Mouse (Mus musculus) limb, embryonic 11.5 days (tissue): Measurements from ENCODE around the gene Ghr. TPM values are rescaled to one million over a fixed set of nuclear protein-coding genes. Genes with fewer than 3 reads are reported as not detected.

Source experiments
- ATAC-seq: fragments of 200-750 bp; cut with Nextera tagmentation; 2 replicates; pipeline ENCODE4 v1.8.0; 2017; ENCODE audit warnings: low read depth; ENCODE audit not compliant: insufficient number of reproducible peaks, low FRiP score, low TSS enrichment
- DNase-seq: peaks from one replicate; pipeline ENCODE4 v3.0.0-alpha.2; 2015; ENCODE audit warnings: low spot score
- H3K27ac ChIP-seq: fragments of 300-500 bp; sonication (generic); replicated peaks from 2 replicates; pipeline ENCODE4 v1.5.1; 2014; ENCODE audit warnings: low read depth, mild to moderate bottlenecking, low read length
- H3K27me3 ChIP-seq: fragments of 300-500 bp; sonication (generic); 2 replicates; pipeline ENCODE4 v1.6.1; 2014; ENCODE audit warnings: mild to moderate bottlenecking, low read length, mixed read lengths; ENCODE audit not compliant: control insufficient read depth, insufficient read depth
- H3K36me3 ChIP-seq: fragments of 300-500 bp; sonication (generic); 2 replicates; pipeline ENCODE4 v1.6.1; 2014; ENCODE audit warnings: mild to moderate bottlenecking, low read length, moderate library complexity, mixed read lengths; ENCODE audit not compliant: control insufficient read depth, insufficient read depth
- H3K4me1 ChIP-seq: fragments of 300-500 bp; sonication (generic); 2 replicates; pipeline ENCODE4 v1.6.1; 2014; ENCODE audit warnings: low read length, mixed read lengths; ENCODE audit not compliant: control insufficient read depth, insufficient read depth
- H3K4me2 ChIP-seq: fragments of 300-500 bp; sonication (generic); 2 replicates; pipeline ENCODE4 v1.6.1; 2014; ENCODE audit warnings: low read depth, mild to moderate bottlenecking, moderate library complexity; ENCODE audit not compliant: severe bottlenecking
- H3K4me3 ChIP-seq: fragments of 300-500 bp; sonication (generic); 2 replicates; pipeline ENCODE4 v1.5.1; 2014; ENCODE audit warnings: low read depth, low read length
- H3K9ac ChIP-seq: fragments of 300-500 bp; sonication (generic); 2 replicates; pipeline ENCODE4 v1.6.1; 2014; ENCODE audit warnings: mild to moderate bottlenecking, low read length
- H3K9me3 ChIP-seq: fragments of 300-500 bp; sonication (generic); 2 replicates; pipeline ENCODE4 v1.6.1; 2016; ENCODE audit warnings: low read length; ENCODE audit not compliant: control insufficient read depth
- WGBS: fragments of 180-500 bp; shearing (Covaris S2); extraction: QIAGEN DNeasy Blood & Tissue Kit; methylation state at CpG from one replicate; pipeline ENCODE4 v1.1.7; 2014; 5-methylcytosine and 5-hydroxymethylcytosine counted together
- polyA plus RNA-seq: library from polyadenylated mRNA; unstranded; fragments of >200 nt; fragmentation: Nextera tagmentation; extraction: Ambion mirVana; gene quantifications from 2 replicates; pipeline ENCODE4 v1.2.1, GENCODE M21; 2014

The Ghr gene
- 26.3 and 29.8 TPM in 2 replicates for polyA plus RNA-seq

- Histone ChIP-seq H3K4me1 (no peaks in the 10 kb centered on the region), H3K36me3 (no peaks in the 10 kb centered on the region), H3K27ac (peak within 1 kb of the TSS; percentile 81), H3K27me3 (no peaks in the 10 kb centered on the region), H3K9me3 (no peaks in the 10 kb centered on the region), H3K9ac (peak within 1 kb of the TSS; percentile 66), H3K4me3 (peak within 1 kb of the TSS; percentile 49), H3K4me2 (peak within 1 kb of the TSS; percentile 62)
- peak; percentile 87 for DNase-seq
- WGBS = 1% methylated on average over 51 of the region's 52 CpGs
- peak; percentile 90 for ATAC-seq
Observed at GRCm38 (mm10) chr15:3582807-3583636, at the start of gene Ghr. Ghr (minus strand) TSS chr15:3583492.

DNA sequence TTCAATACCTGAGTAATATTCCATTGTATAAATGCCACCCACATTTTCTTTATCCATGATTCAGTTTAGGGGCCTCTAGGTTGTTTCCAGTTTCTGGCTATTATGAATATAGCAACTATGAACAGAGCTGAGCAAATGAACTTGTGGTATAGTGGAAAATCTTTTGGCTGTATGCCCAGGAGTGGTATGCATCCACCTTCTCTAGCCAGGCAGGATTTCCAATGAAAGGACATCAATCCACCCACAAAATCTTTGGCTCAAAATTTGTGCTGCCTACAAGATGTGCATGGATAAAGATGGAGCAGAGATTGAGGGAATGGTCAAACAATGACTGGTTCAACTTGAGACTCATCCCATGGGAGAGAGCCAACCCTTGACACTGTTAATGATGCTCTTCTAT is 39.5 kb upstream of the Ghr start:
- no peak overlapping the region for H3K9ac ChIP-seq
- no peaks in the 10 kb centered on the region for H3K9me3 ChIP-seq
- no peaks in the 10 kb centered on the region for H3K4me1 ChIP-seq
- no peaks in the 10 kb centered on the region for H3K27me3 ChIP-seq
- no peak overlapping the region for H3K4me2 ChIP-seq
- DNase-seq (no peak), ATAC-seq (no peak)
- H3K36me3 ChIP-seq = no peaks in the 10 kb centered on the region
- no peak overlapping the region for H3K27ac ChIP-seq
- no peak overlapping the region for H3K4me3 ChIP-seq

DNA sequence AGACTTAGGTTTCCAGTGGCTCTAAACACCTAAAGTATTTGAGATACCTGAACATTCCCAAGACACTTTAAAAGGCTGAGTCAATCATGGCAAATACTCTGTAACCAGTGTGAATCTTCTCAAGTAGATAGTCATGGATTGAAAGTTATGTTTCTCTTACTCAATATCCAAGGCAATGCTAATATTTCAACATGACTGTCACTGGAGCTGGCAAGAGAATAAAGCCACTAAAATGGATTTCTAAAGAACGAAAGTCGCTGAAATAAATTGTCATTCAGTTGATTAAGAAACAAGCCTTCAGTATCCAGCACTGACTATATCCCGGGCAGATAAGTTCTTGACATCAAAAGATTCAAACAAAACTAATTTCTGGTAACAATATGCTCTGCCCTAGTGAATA is 37.1 kb upstream of the Ghr start:
- no peak overlapping the region for H3K4me2 ChIP-seq
- no peak overlapping the region for H3K4me3 ChIP-seq
- no peaks in the 10 kb centered on the region for H3K27me3 ChIP-seq
- no peak overlapping the region for H3K9ac ChIP-seq
- DNase-seq (no peak), ATAC-seq (no peak)
- H3K9me3 ChIP-seq = no peaks in the 10 kb centered on the region
- H3K27ac ChIP-seq = no peak overlapping the region
- H3K4me1 ChIP-seq = no peaks in the 10 kb centered on the region
- no peaks in the 10 kb centered on the region for H3K36me3 ChIP-seq
- 93% methylated on average over 3 of the region's 3 CpGs for WGBS

- H3K4me3 ChIP-seq = no peak overlapping the region
- H3K9ac ChIP-seq = no peak overlapping the region
- H3K27me3 ChIP-seq = no peaks in the 10 kb centered on the region
- DNase-seq = no peak
- H3K36me3 ChIP-seq = no peaks in the 10 kb centered on the region
- H3K4me2 ChIP-seq = no peak overlapping the region
- H3K4me1 ChIP-seq = no peaks in the 10 kb centered on the region
- 93% methylated on average over 3 of the region's 3 CpGs for WGBS
- no peak for ATAC-seq
- no peaks in the 10 kb centered on the region for H3K9me3 ChIP-seq
- H3K27ac ChIP-seq = no peak overlapping the region
Observed at GRCm38 (mm10) chr15:3618311-3618710, 35.0 kb upstream of the Ghr start.

DNA sequence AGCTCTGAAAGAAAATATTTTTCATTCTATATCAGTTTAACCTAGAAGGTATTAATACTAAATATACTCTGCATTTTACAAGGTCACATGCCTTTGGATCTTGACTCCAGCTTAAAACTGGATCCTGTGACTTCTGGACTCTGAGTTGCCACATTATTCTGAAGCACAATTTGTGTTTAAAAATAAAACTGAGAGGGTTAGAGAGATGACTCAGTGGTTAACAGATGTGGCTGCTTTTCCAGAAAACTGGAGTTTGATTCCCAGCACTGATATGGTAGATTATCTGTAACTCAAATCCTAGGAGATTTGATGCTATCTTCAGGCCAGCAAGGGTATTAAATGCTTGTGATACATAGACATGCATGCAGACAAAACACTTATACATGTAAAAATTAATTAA is 28.7 kb upstream of the Ghr start:
- Histone ChIP-seq H3K9me3 (no peaks in the 10 kb centered on the region), H3K4me2 (no peak overlapping the region), H3K27me3 (no peaks in the 10 kb centered on the region), H3K4me3 (no peak overlapping the region), H3K36me3 (no peaks in the 10 kb centered on the region), H3K27ac (no peak overlapping the region), H3K4me1 (no peaks in the 10 kb centered on the region), H3K9ac (no peak overlapping the region)
- DNase-seq (no peak), ATAC-seq (no peak)

DNA sequence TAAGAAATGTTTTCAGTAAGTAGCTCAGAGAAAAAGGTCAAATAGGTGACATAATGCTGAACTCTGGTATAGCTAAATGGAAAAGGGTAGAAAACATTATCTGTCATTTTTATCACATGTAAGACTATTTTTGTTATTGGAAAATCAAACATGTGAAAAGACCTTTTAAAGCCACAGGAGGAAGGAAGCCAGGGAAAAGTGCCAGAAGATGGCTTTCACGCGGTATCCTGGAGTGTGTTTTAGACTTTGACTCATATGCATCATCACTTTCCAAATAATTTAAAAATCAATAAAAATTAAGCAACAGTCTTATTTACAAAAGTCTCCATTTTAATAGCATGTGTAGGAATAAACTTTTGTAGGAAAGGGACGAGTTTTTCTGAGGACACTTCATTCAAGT is 24.7 kb upstream of the Ghr start:
- Histone ChIP-seq H3K9ac (no peak overlapping the region), H3K27me3 (no peaks in the 10 kb centered on the region), H3K27ac (no peak overlapping the region), H3K4me1 (no peaks in the 10 kb centered on the region), H3K36me3 (no peaks in the 10 kb centered on the region), H3K4me3 (no peak overlapping the region), H3K4me2 (no peak overlapping the region), H3K9me3 (no peaks in the 10 kb centered on the region)
- 89% methylated on average over 3 of the region's 3 CpGs for WGBS
- DNase-seq (no peak), ATAC-seq (no peak)

DNA sequence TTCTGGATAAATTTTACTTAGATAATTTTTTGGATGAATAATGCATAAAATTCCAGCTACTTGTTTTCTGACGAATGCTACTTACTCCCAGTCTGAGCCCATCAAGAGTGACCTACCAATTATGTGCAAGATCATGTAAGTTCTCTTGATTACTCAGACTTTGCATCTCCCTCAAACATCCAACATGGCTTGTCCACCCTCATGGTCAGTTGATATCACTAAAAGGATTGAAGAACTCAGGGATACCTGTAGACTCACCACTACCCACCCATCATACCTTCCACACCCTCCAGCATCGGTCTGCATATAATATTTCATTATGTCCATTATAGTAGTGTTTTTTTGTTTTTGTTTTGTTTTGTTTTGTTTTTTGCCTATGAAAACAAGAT is 18.8 kb upstream of the Ghr start:
- H3K9me3 ChIP-seq = no peaks in the 10 kb centered on the region
- no peak overlapping the region for H3K4me3 ChIP-seq
- H3K27ac ChIP-seq = no peak overlapping the region
- DNase-seq (no peak), ATAC-seq (no peak)
- WGBS = 91% methylated on average over 2 of the region's 2 CpGs
- no peak overlapping the region for H3K9ac ChIP-seq
- H3K4me1 ChIP-seq = no peaks in the 10 kb centered on the region
- H3K36me3 ChIP-seq = no peaks in the 10 kb centered on the region
- no peaks in the 10 kb centered on the region for H3K27me3 ChIP-seq
- no peak overlapping the region for H3K4me2 ChIP-seq

- Histone ChIP-seq H3K27me3 (no peaks in the 10 kb centered on the region), H3K4me2 (no peak overlapping the region), H3K9ac (no peak overlapping the region), H3K4me3 (no peak overlapping the region), H3K9me3 (no peaks in the 10 kb centered on the region), H3K27ac (no peak overlapping the region), H3K36me3 (no peaks in the 10 kb centered on the region), H3K4me1 (no peaks in the 10 kb centered on the region)
- 77% methylated on average over 4 of the region's 4 CpGs for WGBS
- ATAC-seq (no peak), DNase-seq (no peak)
Observed at GRCm38 (mm10) chr15:3601422-3602097, 18.3 kb upstream of the Ghr start.
